Mouse (Mus musculus) stomach, embryonic 16.5 days (tissue): ENCODE data around the gene Nfia. TPM values are rescaled to one million over a fixed set of nuclear protein-coding genes. Genes with fewer than 3 reads are reported as not detected.

Experiments used
- ATAC-seq: fragments of 200-750 bp; cut with Nextera tagmentation; 2 replicates; pipeline ENCODE4 v1.8.0; 2017; ENCODE audit warnings: moderate number of reproducible peaks, moderate TSS enrichment; ENCODE audit not compliant: insufficient read depth, low FRiP score
- H3K27ac ChIP-seq: fragments of 300-500 bp; sonication (generic); 2 replicates; pipeline ENCODE4 v1.5.1; 2014; ENCODE audit warnings: low read length
- H3K27me3 ChIP-seq: fragments of 300-500 bp; sonication (generic); 2 replicates; pipeline ENCODE4 v1.6.1; 2014; ENCODE audit warnings: low read length, control low read depth, mixed read lengths; ENCODE audit not compliant: control insufficient read depth, insufficient read depth
- H3K36me3 ChIP-seq: fragments of 300-500 bp; sonication (generic); 2 replicates; pipeline ENCODE4 v1.6.1; 2014; ENCODE audit warnings: low read length; ENCODE audit not compliant: control insufficient read depth, insufficient read depth
- H3K4me1 ChIP-seq: fragments of 300-500 bp; sonication (generic); 2 replicates; pipeline ENCODE4 v1.6.1; 2014; ENCODE audit warnings: low read length, control low read depth, mixed read lengths; ENCODE audit not compliant: control insufficient read depth, insufficient read depth
- H3K4me2 ChIP-seq: fragments of 300-500 bp; sonication (generic); 2 replicates; pipeline ENCODE4 v1.6.1; 2014; ENCODE audit warnings: low read depth, low read length, mixed read lengths
- H3K4me3 ChIP-seq: fragments of 300-500 bp; sonication (generic); replicated peaks from 2 replicates; pipeline ENCODE4 v1.5.1; 2014; ENCODE audit warnings: mild to moderate bottlenecking, low read length
- H3K9ac ChIP-seq: fragments of 300-500 bp; sonication (generic); 2 replicates; pipeline ENCODE4 v1.6.1; 2014; ENCODE audit warnings: low read length
- H3K9me3 ChIP-seq: fragments of 300-500 bp; sonication (generic); replicated peaks from 2 replicates; pipeline ENCODE4 v1.6.1; 2016; ENCODE audit warnings: low read length, control low read depth; ENCODE audit not compliant: control insufficient read depth
- WGBS: fragments of 180-500 bp; shearing (Covaris S2); extraction: QIAGEN DNeasy Blood & Tissue Kit; methylation state at CpG from one replicate; pipeline ENCODE4 v1.1.7; 2014; 5-methylcytosine and 5-hydroxymethylcytosine counted together
- polyA plus RNA-seq: library from polyadenylated mRNA; unstranded; fragments of >200 nt; fragmentation: Nextera tagmentation; extraction: Ambion mirVana; gene quantifications from 2 replicates; pipeline ENCODE4 v1.2.1, GENCODE M21; 2015

Nfia gene
- polyA plus RNA-seq, 1 experiment from 2014 or later: 45.1 TPM

DNA sequence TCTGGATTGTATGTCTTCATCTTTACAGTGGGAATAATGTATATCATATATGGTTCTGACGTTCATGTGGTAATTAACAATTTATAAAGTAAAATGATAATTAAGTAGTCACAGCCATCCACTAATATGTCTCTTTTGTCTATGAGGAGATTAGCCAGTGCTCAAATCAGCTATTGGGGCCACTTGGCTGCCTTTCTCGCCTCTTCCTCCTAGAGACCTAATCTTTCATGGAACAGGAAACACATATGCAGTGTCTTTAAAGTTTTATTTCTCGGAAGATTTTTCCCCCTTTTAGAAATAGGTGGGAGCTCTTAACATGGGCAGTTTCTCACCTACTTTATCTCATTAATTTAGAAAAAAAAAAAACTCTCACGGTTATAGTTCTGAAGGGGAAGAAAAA is 22.1 kb upstream of the Nfia start:
- no peak overlapping the region for H3K27ac ChIP-seq
- no peak for ATAC-seq
- 53% methylated on average over 4 of the region's 4 CpGs for WGBS
- H3K4me2 ChIP-seq: no peak overlapping the region
- no peak overlapping the region for H3K4me3 ChIP-seq
- H3K9me3 ChIP-seq: no peaks in the 10 kb centered on the region
- no peaks in the 10 kb centered on the region for H3K36me3 ChIP-seq
- no peaks in the 10 kb centered on the region for H3K27me3 ChIP-seq
- peaks cover 7% of the 10 kb centered on the region; the same call in 1 of the 2 replicates for H3K4me1 ChIP-seq
- H3K9ac ChIP-seq: no peak overlapping the region

DNA sequence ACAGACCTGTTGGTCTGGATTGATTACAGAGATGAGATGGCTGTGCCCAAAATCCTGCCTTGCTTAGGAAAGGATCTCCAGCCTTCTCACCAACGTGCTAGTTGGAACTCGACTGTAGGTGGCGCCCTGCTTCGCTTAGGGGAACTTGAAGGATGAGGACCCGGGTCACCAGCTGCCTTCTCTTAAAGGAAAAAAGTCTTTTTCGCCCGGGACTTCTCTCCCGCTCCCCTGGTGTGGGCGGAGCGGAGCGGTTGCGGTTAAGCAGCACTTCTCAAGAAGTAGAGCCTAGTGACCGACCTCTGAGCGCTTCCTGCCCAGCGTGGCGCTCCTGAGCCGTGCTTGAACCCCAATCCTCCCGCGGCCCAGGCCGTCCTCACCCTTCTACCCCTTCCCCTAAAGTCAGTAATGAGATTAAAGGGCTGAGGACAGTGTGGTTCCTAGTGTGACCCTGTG is 21.5 kb upstream of the Nfia start:
- Histone ChIP-seq H3K36me3 (no peaks in the 10 kb centered on the region), H3K4me2 (peak overlapping the region; percentile 92), H3K4me3 (peak overlapping the region; percentile 51), H3K9ac (peak overlapping the region; percentile 82), H3K4me1 (peaks cover 5% of the 10 kb centered on the region; the same call in 1 of the 2 replicates), H3K27me3 (no peaks in the 10 kb centered on the region), H3K27ac (peak overlapping the region; percentile 95), H3K9me3 (no peaks in the 10 kb centered on the region)
- peak; percentile 84 for ATAC-seq
- WGBS: under 1% methylated on average over 20 of the region's 20 CpGs

DNA sequence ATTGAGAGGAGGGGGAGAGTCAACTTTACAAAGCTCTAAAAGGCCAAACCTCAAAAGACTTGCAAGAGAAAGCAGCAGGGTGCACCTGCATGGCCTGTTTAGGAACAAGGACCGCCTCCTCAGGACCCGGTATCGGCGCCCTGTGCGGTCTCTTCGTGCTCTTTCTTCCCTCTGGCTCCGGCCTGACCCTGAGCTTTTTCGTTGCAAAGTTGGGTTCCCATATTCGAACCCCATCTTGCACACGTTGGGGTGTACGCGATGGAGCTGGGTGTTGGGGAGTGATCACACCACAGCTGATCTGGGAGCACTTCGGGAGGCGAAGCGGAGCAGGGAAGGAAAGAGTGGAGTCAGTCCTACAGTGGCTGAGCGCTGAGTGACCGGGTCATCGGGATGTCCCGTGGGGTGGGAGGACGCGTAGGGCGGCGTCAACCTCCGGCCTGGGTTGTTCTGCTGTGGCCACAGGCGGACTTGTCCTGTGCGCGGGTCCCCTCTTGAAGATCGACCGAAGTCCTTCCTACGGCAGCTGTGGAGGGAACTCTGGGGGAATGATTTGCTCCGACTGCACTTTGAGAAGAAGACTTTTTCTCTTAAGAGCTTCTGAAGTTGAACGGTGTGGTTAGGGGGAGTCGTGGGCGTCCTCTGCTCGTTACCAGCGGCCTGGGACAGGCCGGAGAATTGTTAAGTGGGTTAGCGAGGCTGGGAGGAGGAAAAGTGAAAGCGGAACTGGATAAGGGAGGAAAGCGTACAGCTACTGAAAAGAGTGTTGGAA is 20.9 kb upstream of the Nfia start:
- peak overlapping the region; percentile 51 for H3K4me3 ChIP-seq
- no peaks in the 10 kb centered on the region for H3K36me3 ChIP-seq
- peaks cover 5% of the 10 kb centered on the region; the same call in 1 of the 2 replicates for H3K4me1 ChIP-seq
- peak overlapping the region; percentile 82 for H3K9ac ChIP-seq
- H3K27me3 ChIP-seq: no peaks in the 10 kb centered on the region
- 2% methylated on average over 40 of the region's 40 CpGs for WGBS
- H3K27ac ChIP-seq: peak overlapping the region; percentile 95
- H3K4me2 ChIP-seq: peak overlapping the region; percentile 92
- no peaks in the 10 kb centered on the region for H3K9me3 ChIP-seq
- ATAC-seq: peak; percentile 68

DNA sequence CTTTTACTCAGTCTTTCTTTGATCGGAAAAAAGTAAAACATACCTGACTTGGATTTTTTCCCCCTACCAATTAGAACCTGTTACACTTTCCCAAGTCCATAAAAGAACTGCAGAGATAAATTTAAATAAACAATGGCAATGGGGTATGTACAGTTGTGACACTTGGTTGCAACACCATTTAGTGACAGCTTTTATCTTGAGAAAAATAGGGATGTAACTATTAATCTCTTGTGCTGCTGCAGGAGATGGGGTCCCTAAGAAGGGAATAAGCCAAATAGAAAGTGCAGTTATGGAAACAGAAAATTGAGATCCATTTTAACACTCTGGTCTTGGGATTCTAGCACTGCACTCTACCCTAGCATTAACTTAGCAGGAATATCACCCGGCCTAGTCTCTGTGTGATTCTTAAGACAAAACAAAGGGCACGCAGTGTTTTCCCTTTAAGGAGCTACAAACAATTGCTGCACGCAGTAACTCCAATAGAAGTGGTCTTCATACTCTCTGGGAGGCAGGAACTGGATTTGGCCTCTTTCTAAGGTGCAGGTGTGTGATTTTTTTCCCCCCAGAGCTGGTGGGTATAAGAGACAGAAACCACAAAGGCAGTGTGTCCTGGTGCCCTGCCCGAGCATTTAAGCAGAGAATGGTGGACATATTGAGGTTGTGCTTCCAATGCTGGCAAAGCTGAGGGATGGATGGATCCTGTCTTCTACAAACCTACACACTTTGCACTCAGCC is 20.1 kb upstream of the Nfia start:
- peak overlapping the region; percentile 82 for H3K9ac ChIP-seq
- H3K4me2 ChIP-seq: peak overlapping the region; percentile 92
- H3K4me1 ChIP-seq: peaks cover 5% of the 10 kb centered on the region; the same call in 1 of the 2 replicates
- peak overlapping the region; percentile 51 for H3K4me3 ChIP-seq
- H3K9me3 ChIP-seq: no peaks in the 10 kb centered on the region
- no peaks in the 10 kb centered on the region for H3K27me3 ChIP-seq
- no peak for ATAC-seq
- WGBS: 50% methylated on average over 5 of the region's 5 CpGs
- no peaks in the 10 kb centered on the region for H3K36me3 ChIP-seq
- H3K27ac ChIP-seq: peak overlapping the region; percentile 95

DNA sequence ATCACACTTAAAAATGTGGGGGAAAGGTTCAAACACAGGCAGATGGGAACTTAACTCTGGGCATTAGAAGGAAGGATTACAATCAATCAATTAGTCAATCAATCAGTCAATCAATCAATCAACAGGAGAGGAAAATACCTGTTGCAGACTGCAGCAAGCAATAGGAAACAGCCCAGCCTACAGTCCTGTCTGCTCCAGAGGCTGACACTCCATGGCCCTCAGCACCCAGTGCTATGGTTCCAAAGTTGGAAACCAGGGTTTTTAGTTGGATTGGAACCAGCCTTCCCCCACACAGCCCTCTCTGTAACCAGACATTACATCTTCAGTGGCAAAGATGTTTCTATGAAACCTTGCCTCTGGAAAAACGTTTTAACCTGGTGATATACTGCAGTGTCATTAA is 19.0 kb upstream of the Nfia start:
- no peak for ATAC-seq
- Histone ChIP-seq H3K9me3 (no peaks in the 10 kb centered on the region), H3K27ac (no peak overlapping the region), H3K27me3 (no peaks in the 10 kb centered on the region), H3K9ac (no peak overlapping the region), H3K4me1 (peaks cover 8% of the 10 kb centered on the region; the same call in 1 of the 2 replicates), H3K4me2 (no peak overlapping the region), H3K36me3 (no peaks in the 10 kb centered on the region), H3K4me3 (no peak overlapping the region)
- WGBS: 17% methylated on average over 1 of the region's 1 CpGs

DNA sequence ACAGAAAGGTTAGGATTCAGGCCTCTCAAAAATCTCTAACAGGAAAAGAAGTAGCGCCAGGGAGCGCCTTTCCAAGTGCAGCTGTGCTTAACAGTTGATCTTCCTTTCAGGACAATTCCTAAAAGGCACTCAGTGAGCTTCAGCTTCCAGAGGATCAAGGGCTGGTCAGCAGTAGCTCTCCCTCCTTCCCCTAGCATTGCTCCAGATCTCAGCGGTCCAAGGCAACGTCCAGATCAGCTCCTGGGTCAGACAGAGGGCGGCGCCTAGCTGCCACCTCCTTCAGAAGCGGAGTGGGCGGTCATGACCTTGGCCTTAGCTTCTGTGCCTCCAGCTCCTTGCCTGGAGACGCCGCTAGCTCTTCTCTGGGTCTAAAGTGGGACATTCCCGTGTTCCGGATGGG is 18.3 kb upstream of the Nfia start:
- H3K4me2 ChIP-seq: no peak overlapping the region

DNA sequence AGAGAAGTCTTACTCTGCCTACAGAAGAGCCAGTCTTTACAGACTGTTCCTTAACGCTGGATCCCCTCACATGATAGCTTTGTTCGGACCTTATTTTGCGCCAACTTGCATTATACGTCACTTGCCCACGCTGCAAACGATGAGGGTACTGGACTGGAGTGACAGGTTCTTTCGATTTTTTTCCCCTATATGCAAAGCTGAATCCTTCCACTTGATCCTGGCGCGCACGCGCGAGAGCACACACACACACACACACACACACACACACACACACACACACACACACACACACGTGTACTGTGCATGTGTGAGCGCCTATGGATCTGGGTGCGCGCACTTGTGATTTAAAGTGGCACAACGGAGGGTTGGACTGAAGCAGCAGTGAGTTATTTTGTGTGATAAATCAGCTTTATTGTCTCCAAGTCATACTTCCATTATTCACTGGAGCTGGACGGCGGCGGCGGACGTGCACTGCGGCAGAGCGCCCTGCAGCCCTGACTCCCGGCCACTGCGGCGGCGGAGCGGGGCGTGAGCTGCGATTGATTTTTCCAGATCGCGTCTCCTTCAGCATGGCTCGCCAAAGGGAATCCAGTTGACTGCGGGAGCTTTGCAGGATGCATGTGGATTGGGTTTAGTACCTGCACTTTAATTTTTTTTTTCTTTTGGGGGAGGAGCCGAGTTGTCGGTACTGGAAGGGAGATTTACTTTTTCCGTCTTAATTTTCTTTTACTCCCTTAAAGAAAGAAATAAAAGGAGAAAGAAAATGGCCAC is 15.1 kb upstream of the Nfia start:
- Histone ChIP-seq H3K4me3 (peak overlapping the region; percentile 57), H3K9me3 (no peaks in the 10 kb centered on the region), H3K27me3 (no peaks in the 10 kb centered on the region), H3K27ac (peak overlapping the region; percentile 64), H3K36me3 (no peaks in the 10 kb centered on the region), H3K4me2 (peak overlapping the region; percentile 66), H3K9ac (peak overlapping the region; percentile 72), H3K4me1 (peaks cover 9% of the 10 kb centered on the region)
- peak; percentile 82 for ATAC-seq
- WGBS: under 1% methylated on average over 38 of the region's 38 CpGs

More for the DNA sequence above, 18.3 kb upstream of the Nfia start:
- Histone ChIP-seq H3K4me3 (no peak overlapping the region), H3K27ac (no peak overlapping the region), H3K4me1 (peaks cover 10% of the 10 kb centered on the region), H3K36me3 (no peaks in the 10 kb centered on the region), H3K9ac (no peak overlapping the region), H3K27me3 (no peaks in the 10 kb centered on the region), H3K9me3 (no peaks in the 10 kb centered on the region)
- WGBS: 42% methylated on average over 12 of the region's 12 CpGs
- ATAC-seq: no peak

DNA sequence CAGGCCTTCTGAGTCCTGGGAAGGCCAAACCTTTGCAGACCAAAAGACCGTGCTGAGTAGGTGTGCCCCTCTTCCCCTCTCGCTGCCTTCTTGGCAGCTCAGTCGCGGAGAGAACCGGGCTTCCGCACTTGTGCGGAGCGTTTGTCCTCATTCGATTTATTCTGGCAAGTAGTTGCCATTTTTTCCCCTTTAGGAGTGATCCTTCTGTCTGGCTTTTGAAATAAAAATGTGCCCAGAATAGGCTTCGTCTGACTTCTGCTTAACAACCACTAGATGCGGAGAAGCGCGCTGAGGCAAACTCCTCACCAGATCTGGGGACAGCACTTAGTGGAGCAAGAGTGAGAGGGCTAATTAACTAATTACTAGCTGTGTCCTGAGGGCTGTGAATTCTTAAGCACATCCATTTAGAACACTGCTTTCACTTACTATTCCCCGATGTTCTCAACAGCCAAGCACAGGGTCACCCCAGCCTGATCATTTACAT is 14.5 kb upstream of the Nfia start:
- ATAC-seq: peak; percentile 68; the same call in 1 of the 2 replicates
- Histone ChIP-seq H3K36me3 (no peaks in the 10 kb centered on the region), H3K4me3 (peak overlapping the region; percentile 57), H3K9me3 (no peaks in the 10 kb centered on the region), H3K4me2 (peak overlapping the region; percentile 66), H3K4me1 (peaks cover 6% of the 10 kb centered on the region; the same call in 1 of the 2 replicates), H3K27me3 (no peaks in the 10 kb centered on the region), H3K27ac (peak overlapping the region; percentile 64), H3K9ac (peak overlapping the region; percentile 72)
- 4% methylated on average over 14 of the region's 14 CpGs for WGBS
